Mouse (Mus musculus): Measurements from ENCODE around the gene Galnt14.

DNA sequence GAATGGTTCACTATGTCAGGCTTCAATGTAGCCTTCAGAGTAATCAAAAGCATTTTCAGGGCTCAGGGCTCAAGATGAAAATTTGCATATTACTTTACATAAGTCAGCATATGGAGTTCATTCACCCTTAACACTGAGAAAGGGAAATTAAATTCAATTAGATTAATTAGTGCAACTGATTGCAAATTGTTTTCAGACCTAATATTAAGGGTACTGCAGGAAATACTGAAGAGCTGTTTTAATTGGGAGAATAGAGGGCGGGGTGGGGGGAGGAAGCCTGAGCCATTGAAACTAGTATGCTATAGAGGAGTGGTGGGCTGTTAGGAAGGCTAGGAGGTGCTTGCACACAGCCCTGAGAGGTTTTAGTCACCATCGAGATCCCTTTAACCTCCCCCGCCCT lies 237.2 kb downstream of the Galnt14 start:
- no peak for TF ChIP-seq GATA1 (IDR thresholded peaks at IDR 0.05; ENCODE audit: low read length)
- no peak for TF ChIP-seq TAL1 (IDR thresholded peaks at IDR 0.05; ENCODE audit: low read length)
